Mouse (Mus musculus) R1 (cell line): ENCODE data around the gene Ctdsp1.
A peak's percentile ranks its signal among the peaks of the same experiment; 100 is the strongest.

Source experiments
- DNase-seq: peaks from one replicate; pipeline ENCODE4 v3.0.0-alpha.2; 2018; ENCODE audit warnings: low read depth, low spot score

Ctdsp1 gene

GRCm38 (mm10) chr1:74390924-74391748 is at the start of gene Ctdsp1:
Gene Ctdsp1 (plus strand): TSS chr1:74391509.
- DNase-seq: peak; percentile 93

GRCm38 (mm10) chr1:74341898-74342297 is 49.4 kb upstream of the Ctdsp1 start:
- no peak for DNase-seq

- DNase-seq: no peak
Measured at GRCm38 (mm10) chr1:74342308-74342707, 49.0 kb upstream of the Ctdsp1 start.

GRCm38 (mm10) chr1:74343161-74343560 is 48.1 kb upstream of the Ctdsp1 start:
- no peak for DNase-seq

GRCm38 (mm10) chr1:74344163-74344916 is 47.0 kb upstream of the Ctdsp1 start:
- DNase-seq: no peak

- no peak for DNase-seq
Measured at GRCm38 (mm10) chr1:74351185-74351769, 40.0 kb upstream of the Ctdsp1 start.

- DNase-seq: no peak
Measured at GRCm38 (mm10) chr1:74352532-74353096, 38.7 kb upstream of the Ctdsp1 start.

- no peak for DNase-seq
Measured at GRCm38 (mm10) chr1:74353453-74354229, 37.7 kb upstream of the Ctdsp1 start.

GRCm38 (mm10) chr1:74357531-74357930 is 33.8 kb upstream of the Ctdsp1 start:
- DNase-seq: peak; percentile 68

- no peak for DNase-seq
Measured at GRCm38 (mm10) chr1:74359952-74360517, 31.3 kb upstream of the Ctdsp1 start.

- peak; percentile 98 for DNase-seq
Measured at GRCm38 (mm10) chr1:74361812-74362211, 29.5 kb upstream of the Ctdsp1 start, which contains the start of gene Catip. Gene Catip (plus strand): TSS chr1:74362108.

- DNase-seq: no peak
Measured at GRCm38 (mm10) chr1:74362325-74363229, 28.7 kb upstream of the Ctdsp1 start.

GRCm38 (mm10) chr1:74363437-74363836 is 27.9 kb upstream of the Ctdsp1 start:
- no peak for DNase-seq

GRCm38 (mm10) chr1:74364270-74364669 is 27.0 kb upstream of the Ctdsp1 start:
- DNase-seq: no peak

- DNase-seq: peak; percentile 53
Measured at GRCm38 (mm10) chr1:74367886-74368645, 23.2 kb upstream of the Ctdsp1 start.

- DNase-seq: no peak
Measured at GRCm38 (mm10) chr1:74370040-74370439, 21.3 kb upstream of the Ctdsp1 start.

- no peak for DNase-seq
Measured at GRCm38 (mm10) chr1:74373372-74373771, 17.9 kb upstream of the Ctdsp1 start.

- DNase-seq: no peak
Measured at GRCm38 (mm10) chr1:74374980-74375379, 16.3 kb upstream of the Ctdsp1 start, which contains the start of gene Slc11a1. Gene Slc11a1 (plus strand): TSS chr1:74375195.

GRCm38 (mm10) chr1:74375561-74375960 is 15.7 kb upstream of the Ctdsp1 start:
- DNase-seq: no peak
